Mouse (Mus musculus) neural tube, embryonic 11.5 days (tissue): ENCODE measurements around the gene Tbc1d22a. TPM values are rescaled to one million over a fixed set of nuclear protein-coding genes. Genes with fewer than 3 reads are reported as not detected.

ENCODE experiments used
- ATAC-seq: fragments of 200-750 bp; cut with Nextera tagmentation; 2 replicates; pipeline ENCODE4 v1.8.0; 2017; ENCODE audit warnings: moderate number of reproducible peaks, mild to moderate bottlenecking, moderate TSS enrichment, moderate library complexity; ENCODE audit not compliant: insufficient read depth, low FRiP score, low TSS enrichment
- DNase-seq: peaks from one replicate; pipeline ENCODE4 v3.0.0-alpha.2; 2015; ENCODE audit warnings: low spot score
- H3K27ac ChIP-seq: fragments of 300-500 bp; sonication (generic); 2 replicates; pipeline ENCODE4 v1.5.1; 2014; ENCODE audit warnings: low read depth, mild to moderate bottlenecking, low read length
- H3K27me3 ChIP-seq: fragments of 300-500 bp; sonication (generic); 2 replicates; pipeline ENCODE4 v1.6.1; 2014; ENCODE audit warnings: mild to moderate bottlenecking, low read length, mixed read lengths; ENCODE audit not compliant: control insufficient read depth, insufficient read depth
- H3K36me3 ChIP-seq: fragments of 300-500 bp; sonication (generic); 2 replicates; pipeline ENCODE4 v1.6.1; 2014; ENCODE audit warnings: mild to moderate bottlenecking, low read length, moderate library complexity, mixed read lengths; ENCODE audit not compliant: control insufficient read depth, insufficient read depth
- H3K4me1 ChIP-seq: fragments of 300-500 bp; sonication (generic); 2 replicates; pipeline ENCODE4 v1.6.1; 2014; ENCODE audit warnings: low read length, mixed read lengths; ENCODE audit not compliant: control insufficient read depth, insufficient read depth
- H3K4me2 ChIP-seq: fragments of 300-500 bp; sonication (generic); 2 replicates; pipeline ENCODE4 v1.6.1; 2014; ENCODE audit warnings: low read depth, mild to moderate bottlenecking, moderate library complexity
- H3K4me3 ChIP-seq: fragments of 300-500 bp; sonication (generic); 2 replicates; pipeline ENCODE4 v1.5.1; 2014; ENCODE audit warnings: low read depth, low read length
- H3K9ac ChIP-seq: fragments of 300-500 bp; sonication (generic); 2 replicates; pipeline ENCODE4 v1.6.1; 2014; ENCODE audit warnings: mild to moderate bottlenecking, low read length
- H3K9me3 ChIP-seq: fragments of 300-500 bp; sonication (generic); 2 replicates; pipeline ENCODE4 v1.6.1; 2016; ENCODE audit warnings: low read length; ENCODE audit not compliant: control insufficient read depth
- WGBS: fragments of 180-500 bp; shearing (Covaris S2); extraction: QIAGEN DNeasy Blood & Tissue Kit; methylation state at CpG from one replicate; pipeline ENCODE4 v1.1.7; 2014; 5-methylcytosine and 5-hydroxymethylcytosine counted together
- polyA plus RNA-seq: library from polyadenylated mRNA; unstranded; fragments of >200 nt; fragmentation: Nextera tagmentation; extraction: Ambion mirVana; gene quantifications from 2 replicates; pipeline ENCODE4 v1.2.1, GENCODE M21; 2014

The Tbc1d22a gene
- polyA plus RNA-seq, 1 experiment from 2014 or later = 9.9 TPM

DNA sequence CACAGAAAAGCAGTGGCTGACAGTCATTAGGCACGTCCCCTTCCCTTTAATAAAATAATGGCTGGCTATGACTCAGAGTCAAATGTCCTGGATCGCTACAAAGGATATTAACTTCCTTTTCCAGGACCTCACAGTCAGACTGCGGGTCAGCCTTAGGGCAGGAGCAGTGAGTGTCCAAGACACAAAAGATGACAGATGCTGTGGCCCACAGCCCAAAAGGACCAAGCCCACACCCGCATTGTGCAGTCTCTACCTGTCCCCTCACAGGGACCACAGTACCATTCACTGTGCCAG is 44.5 kb upstream of the Tbc1d22a start:
- H3K9me3 ChIP-seq = no peaks in the 10 kb centered on the region
- no peak for ATAC-seq
- no peak for DNase-seq
- peaks cover 4% of the 10 kb centered on the region; the same call in 1 of the 2 replicates for H3K4me1 ChIP-seq
- no peaks in the 10 kb centered on the region for H3K27me3 ChIP-seq
- no peak overlapping the region for H3K9ac ChIP-seq
- WGBS = 76% methylated on average over 4 of the region's 4 CpGs
- H3K4me3 ChIP-seq = no peak overlapping the region
- H3K4me2 ChIP-seq = no peak overlapping the region
- no peaks in the 10 kb centered on the region for H3K36me3 ChIP-seq
- H3K27ac ChIP-seq = no peak overlapping the region

DNA sequence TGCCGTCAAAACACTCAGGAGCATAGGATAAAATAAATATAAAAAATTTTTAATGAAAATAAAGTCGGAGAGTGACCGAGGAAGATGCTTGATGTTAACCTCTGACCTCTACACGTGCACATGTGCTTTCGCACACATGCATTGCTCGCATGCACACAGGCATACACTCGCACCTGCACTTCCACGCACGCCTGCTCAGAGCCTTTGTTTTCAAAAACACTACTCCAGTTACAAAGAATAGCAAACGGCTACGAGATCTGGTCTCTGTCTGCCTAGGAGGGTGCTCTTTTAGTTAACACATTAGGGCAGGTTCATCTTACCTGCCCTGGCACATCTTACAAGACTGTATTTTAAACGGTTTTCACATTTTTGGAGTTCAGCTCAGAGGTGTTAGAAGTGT is 42.9 kb upstream of the Tbc1d22a start:
- Histone ChIP-seq H3K27me3 (no peaks in the 10 kb centered on the region), H3K27ac (no peak overlapping the region), H3K4me2 (no peak overlapping the region), H3K4me1 (peaks cover 4% of the 10 kb centered on the region; the same call in 1 of the 2 replicates), H3K9ac (no peak overlapping the region), H3K4me3 (no peak overlapping the region), H3K9me3 (no peaks in the 10 kb centered on the region), H3K36me3 (no peaks in the 10 kb centered on the region)
- DNase-seq (no peak), ATAC-seq (no peak)
- WGBS = 79% methylated on average over 12 of the region's 12 CpGs

DNA sequence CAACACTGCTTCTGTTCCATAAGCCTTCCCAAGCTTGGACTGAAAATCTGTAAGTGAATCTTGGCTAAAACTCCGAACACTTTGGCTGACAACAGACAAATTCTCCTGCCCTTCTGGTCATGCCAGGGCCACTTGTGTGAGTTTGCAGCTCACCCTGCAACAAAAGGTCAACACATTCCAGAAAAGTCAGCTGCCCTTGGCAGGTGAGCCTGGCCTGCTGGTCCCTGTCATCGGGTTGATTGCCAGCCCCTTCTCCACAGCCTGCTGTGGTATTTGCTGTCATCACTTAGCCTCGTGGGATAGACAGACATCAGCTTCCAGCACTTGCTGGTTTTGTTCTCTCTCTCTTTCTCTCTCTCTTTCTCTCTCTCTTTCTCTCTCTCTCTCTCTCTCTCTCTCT is 42.1 kb upstream of the Tbc1d22a start:
- Histone ChIP-seq H3K4me2 (no peak overlapping the region), H3K4me1 (peaks cover 4% of the 10 kb centered on the region; the same call in 1 of the 2 replicates), H3K36me3 (no peaks in the 10 kb centered on the region), H3K27ac (no peak overlapping the region), H3K4me3 (no peak overlapping the region), H3K27me3 (no peaks in the 10 kb centered on the region), H3K9ac (no peak overlapping the region), H3K9me3 (no peaks in the 10 kb centered on the region)
- DNase-seq (no peak), ATAC-seq (no peak)
- 71% methylated on average over 3 of the region's 3 CpGs for WGBS

DNA sequence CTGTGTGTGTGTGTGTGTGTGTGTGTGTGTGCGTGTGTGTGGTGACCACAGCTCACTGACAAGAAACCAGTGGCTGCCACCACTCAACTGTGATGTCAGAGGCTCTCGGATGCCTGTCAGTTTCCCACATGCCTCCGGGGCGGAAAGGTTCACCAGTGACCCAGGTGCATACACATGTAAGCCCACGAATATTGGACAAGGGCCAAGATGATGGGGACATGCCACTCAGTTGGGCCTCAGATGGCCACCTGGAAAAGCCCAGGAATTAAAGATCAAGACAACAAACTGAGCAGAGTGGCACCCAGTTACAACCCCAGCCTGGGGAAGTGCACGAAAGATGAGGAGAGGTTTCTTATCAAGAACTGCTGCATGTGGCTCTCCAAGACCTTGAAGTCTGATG is 41.7 kb upstream of the Tbc1d22a start:
- DNase-seq = no peak
- no peak for ATAC-seq
- H3K36me3 ChIP-seq = no peaks in the 10 kb centered on the region
- no peak overlapping the region for H3K9ac ChIP-seq
- 91% methylated on average over 6 of the region's 6 CpGs for WGBS
- peaks cover 4% of the 10 kb centered on the region; the same call in 1 of the 2 replicates for H3K4me1 ChIP-seq
- no peak overlapping the region for H3K4me3 ChIP-seq
- H3K27me3 ChIP-seq = no peaks in the 10 kb centered on the region
- H3K9me3 ChIP-seq = no peaks in the 10 kb centered on the region
- H3K4me2 ChIP-seq = no peak overlapping the region
- H3K27ac ChIP-seq = no peak overlapping the region

DNA sequence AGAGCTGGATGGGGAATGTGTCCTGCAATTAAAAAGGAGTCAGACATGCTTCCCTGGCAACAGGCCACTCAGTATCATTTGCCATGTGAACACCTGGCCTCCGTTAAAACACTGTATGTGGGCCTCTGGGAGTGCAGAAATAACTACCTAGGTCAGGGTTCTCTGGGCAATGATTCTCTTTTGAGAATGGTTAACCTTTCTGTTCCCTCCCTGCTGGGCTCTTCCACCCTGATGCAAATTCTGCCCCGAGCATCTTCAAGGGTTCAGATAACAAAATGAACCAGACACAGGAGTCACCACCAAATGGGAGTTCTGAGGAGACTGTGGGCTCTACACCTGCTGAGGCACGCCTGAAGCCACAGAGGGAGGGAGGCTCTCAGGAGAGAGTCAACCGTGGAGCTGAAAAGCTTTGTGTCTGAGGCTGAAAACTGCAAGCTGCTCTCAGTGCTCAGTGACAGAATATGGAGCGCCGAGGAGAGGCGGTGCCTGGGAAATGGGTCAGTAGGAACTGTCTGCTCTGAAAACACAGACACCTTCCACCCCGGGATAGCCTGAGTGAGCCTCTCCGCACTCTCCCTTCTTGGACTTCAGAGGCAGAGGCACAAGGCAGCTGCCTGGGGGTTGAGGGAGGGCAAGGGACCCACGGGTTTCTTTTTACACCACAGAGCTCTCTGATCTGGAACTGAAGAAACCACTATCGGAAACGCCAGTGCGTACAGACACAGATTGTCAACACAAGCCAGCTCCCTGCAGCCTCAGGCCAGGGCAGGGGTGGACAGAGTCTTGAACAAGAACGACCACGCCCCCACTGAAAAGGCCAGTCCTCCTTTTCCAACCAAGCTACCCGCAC is 40.9 kb upstream of the Tbc1d22a start:
- H3K9ac ChIP-seq = no peak overlapping the region
- H3K27ac ChIP-seq = no peak overlapping the region
- H3K4me1 ChIP-seq = peaks cover 4% of the 10 kb centered on the region; the same call in 1 of the 2 replicates
- 44% methylated on average over 16 of the region's 16 CpGs for WGBS
- DNase-seq (no peak), ATAC-seq (no peak)
- H3K36me3 ChIP-seq = no peaks in the 10 kb centered on the region
- H3K4me2 ChIP-seq = no peak overlapping the region
- no peaks in the 10 kb centered on the region for H3K27me3 ChIP-seq
- no peaks in the 10 kb centered on the region for H3K9me3 ChIP-seq
- no peak overlapping the region for H3K4me3 ChIP-seq

DNA sequence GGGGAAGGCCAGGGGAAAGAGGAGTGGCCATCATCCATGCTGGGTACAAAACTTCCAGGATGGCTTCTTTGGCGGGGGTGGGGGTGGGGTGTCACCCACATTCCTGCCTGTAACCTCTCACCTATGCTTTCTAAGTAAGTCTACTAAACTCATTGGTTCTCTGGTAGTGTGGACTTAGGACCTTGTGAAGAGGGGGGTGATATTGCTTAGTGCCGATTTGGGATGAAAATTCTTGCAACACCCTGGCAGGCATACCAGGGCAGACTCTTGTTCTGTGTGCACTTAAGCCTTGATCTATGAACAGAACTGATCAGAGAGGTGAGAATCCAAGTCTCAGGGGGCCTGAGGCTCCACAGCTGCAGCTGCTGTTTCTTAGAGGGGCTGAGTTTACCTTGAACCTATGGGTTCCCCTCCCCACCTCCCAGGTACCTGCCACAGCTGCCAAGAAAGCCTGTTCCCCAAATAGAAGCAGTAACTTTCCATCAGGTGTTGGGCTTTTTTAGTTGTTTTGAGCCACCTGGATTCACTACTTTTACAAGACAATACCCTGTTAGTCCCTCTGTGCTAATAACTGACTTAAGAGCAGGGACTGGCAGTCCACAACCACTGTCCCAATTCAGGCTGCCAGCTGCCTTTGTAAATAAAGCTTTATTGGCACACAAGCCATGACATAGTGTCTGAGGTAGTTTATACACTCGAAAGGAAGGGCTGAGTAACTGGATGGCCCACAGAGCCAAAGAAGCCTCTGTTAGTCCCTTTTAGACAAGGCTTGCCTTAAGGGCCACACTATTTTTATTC is 38.8 kb upstream of the Tbc1d22a start:
- ATAC-seq (no peak), DNase-seq (no peak)
- H3K4me2 ChIP-seq = no peak overlapping the region
- no peaks in the 10 kb centered on the region for H3K4me1 ChIP-seq
- H3K4me3 ChIP-seq = no peak overlapping the region
- no peaks in the 10 kb centered on the region for H3K9me3 ChIP-seq
- H3K36me3 ChIP-seq = no peaks in the 10 kb centered on the region
- no peak overlapping the region for H3K27ac ChIP-seq
- no peak overlapping the region for H3K9ac ChIP-seq
- 79% methylated on average over 3 of the region's 3 CpGs for WGBS
- no peaks in the 10 kb centered on the region for H3K27me3 ChIP-seq

DNA sequence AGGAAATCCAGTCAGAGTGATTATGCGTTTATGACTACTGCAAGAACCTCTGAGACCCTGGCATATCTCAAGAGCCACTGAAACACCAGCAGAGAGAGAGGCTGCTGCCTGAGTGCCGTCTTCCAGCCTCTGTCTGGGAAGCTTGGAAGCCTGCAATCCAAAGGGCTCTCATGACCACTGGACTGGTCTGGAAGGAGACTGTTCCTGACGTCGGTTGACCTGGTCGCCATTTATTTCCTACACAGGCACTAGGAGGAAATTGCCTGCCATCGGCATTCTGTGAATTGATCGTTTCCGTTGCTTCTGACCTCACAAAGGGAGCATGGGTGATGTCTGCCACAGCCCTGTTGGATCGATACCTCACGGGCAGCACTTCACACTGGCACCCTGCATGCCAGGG is 38.1 kb upstream of the Tbc1d22a start:
- H3K27ac ChIP-seq = no peak overlapping the region
- H3K9ac ChIP-seq = no peak overlapping the region
- ATAC-seq (no peak), DNase-seq (no peak)
- H3K36me3 ChIP-seq = no peaks in the 10 kb centered on the region
- WGBS = 85% methylated on average over 10 of the region's 10 CpGs
- no peak overlapping the region for H3K4me3 ChIP-seq
- no peak overlapping the region for H3K4me2 ChIP-seq
- no peaks in the 10 kb centered on the region for H3K27me3 ChIP-seq
- H3K4me1 ChIP-seq = no peaks in the 10 kb centered on the region
- no peaks in the 10 kb centered on the region for H3K9me3 ChIP-seq

DNA sequence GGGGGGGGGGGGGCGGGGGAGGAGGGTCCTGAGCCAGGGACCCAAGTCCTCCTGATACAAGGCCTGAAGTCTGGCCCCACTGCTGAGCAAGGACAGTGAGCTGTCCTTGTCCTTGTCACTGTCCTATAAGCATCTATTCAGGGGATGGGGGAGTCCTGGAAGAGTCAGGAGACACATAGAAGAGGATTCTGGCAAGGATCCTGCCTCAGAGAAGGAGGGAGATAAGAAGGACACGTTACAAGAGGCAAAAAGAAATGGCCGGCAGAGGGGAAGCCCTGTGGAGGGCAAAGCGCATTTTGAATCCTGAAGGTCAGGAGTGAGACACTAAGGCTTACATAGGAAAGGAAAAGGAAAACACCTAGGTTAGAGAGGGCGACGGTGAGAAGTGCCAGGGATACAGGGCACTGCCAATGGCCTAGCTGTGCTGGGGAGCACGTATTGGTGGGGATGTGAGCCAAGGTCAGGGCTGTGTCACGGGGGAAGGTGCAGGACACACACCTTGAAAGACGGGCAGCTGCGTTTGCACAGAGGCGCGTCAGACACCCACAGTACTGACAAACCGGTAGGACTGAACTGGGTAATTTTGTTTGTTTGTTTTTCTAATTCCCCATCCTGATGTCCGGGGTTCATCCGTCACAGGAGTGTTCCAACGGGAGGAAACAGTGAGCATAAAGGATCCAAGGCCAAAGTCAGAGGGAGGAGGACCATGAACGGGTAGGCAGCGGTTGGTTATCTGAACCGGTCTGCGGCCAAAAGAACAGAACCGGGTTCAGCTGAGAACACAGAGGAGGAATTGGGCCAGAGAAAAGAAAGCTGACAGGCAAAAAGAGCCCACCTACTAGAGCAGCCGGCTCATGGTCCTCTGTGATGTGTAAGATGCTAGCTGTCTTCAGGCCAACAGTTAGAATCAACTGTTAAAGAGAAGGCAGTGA is 37.2 kb upstream of the Tbc1d22a start:
- 83% methylated on average over 21 of the region's 22 CpGs for WGBS
- Histone ChIP-seq H3K4me1 (0 out of 2 replicates have a peak, but pooled peaks cover under 1% of the 10 kb centered on the region), H3K27ac (no peak overlapping the region), H3K4me2 (no peak overlapping the region), H3K27me3 (no peaks in the 10 kb centered on the region), H3K4me3 (no peak overlapping the region), H3K36me3 (no peaks in the 10 kb centered on the region), H3K9ac (no peak overlapping the region), H3K9me3 (no peaks in the 10 kb centered on the region)
- DNase-seq (no peak), ATAC-seq (no peak)
